Mouse (Mus musculus): ENCODE results near the gene Ppp1r9b. TPM values are rescaled to one million over a fixed set of nuclear protein-coding genes. Genes with fewer than 3 reads are reported as not detected.

Gene Ppp1r9b
- polyA plus RNA-seq, 1 experiment = 20.0 TPM

GRCm38 (mm10) chr11:95038818-95039655, 48.2 kb downstream of the Ppp1r9b start:
- DNase-seq (ENCODE audit: low read depth, low spot score) = peak; percentile 68
- 71% methylated on average over 13 of the region's 13 CpGs for WGBS

- WGBS = 89% methylated on average over 4 of the region's 4 CpGs
- no peak for DNase-seq (ENCODE audit: low read depth, low spot score)
Measured at GRCm38 (mm10) chr11:95039766-95040165, 48.9 kb downstream of the Ppp1r9b start.

GRCm38 (mm10) chr11:95040491-95041138, 49.8 kb downstream of the Ppp1r9b start:
- no peak for DNase-seq (ENCODE audit: low read depth, low spot score)

GRCm38 (mm10) chr11:95041139-95041609, 50.3 kb downstream of the Ppp1r9b start, which contains the start of gene Pdk2:
Gene Pdk2, minus strand, starts transcription at chr11:95041354.
- under 1% methylated on average over 41 of the region's 41 CpGs for WGBS
- DNase-seq (ENCODE audit: low read depth, low spot score) = peak; percentile 92

More at GRCm38 (mm10) chr11:95040491-95041138, 49.8 kb downstream of the Ppp1r9b start:
- WGBS = 2% methylated on average over 20 of the region's 20 CpGs

- WGBS = 0% methylated on average over 11 of the region's 11 CpGs
- peak; percentile 93 for DNase-seq (ENCODE audit: low read depth, low spot score)
Measured at GRCm38 (mm10) chr11:95042096-95042495, 51.3 kb downstream of the Ppp1r9b start.

- no peak for DNase-seq (ENCODE audit: low read depth, low spot score)
- WGBS = 96% methylated on average over 4 of the region's 4 CpGs
Measured at GRCm38 (mm10) chr11:95043060-95043459, 52.2 kb downstream of the Ppp1r9b start.

- 73% methylated on average over 7 of the region's 7 CpGs for WGBS
- no peak for DNase-seq (ENCODE audit: low read depth, low spot score)
Measured at GRCm38 (mm10) chr11:95043608-95044007, 52.8 kb downstream of the Ppp1r9b start.

- no peak for DNase-seq (ENCODE audit: low read depth, low spot score)
- 75% methylated on average over 13 of the region's 13 CpGs for WGBS
Measured at GRCm38 (mm10) chr11:95044185-95044870, 53.5 kb downstream of the Ppp1r9b start.

- 59% methylated on average over 9 of the region's 9 CpGs for WGBS
- no peak for DNase-seq (ENCODE audit: low read depth, low spot score)
Measured at GRCm38 (mm10) chr11:95046980-95047680, 56.3 kb downstream of the Ppp1r9b start.

GRCm38 (mm10) chr11:95053062-95053461, 62.2 kb downstream of the Ppp1r9b start:
- DNase-seq (ENCODE audit: low read depth, low spot score) = no peak
- WGBS = 92% methylated on average over 9 of the region's 9 CpGs

Other genes with a start within 250 kb of the Ppp1r9b start
- not detected in 2 replicates for gene Cdc34b, start 249.3 kb upstream of the Ppp1r9b start, polyA plus RNA-seq (2012; rRNA removed)
- 0.43 and 1.2 TPM in 2 replicates for gene Tmem92, start 208.3 kb upstream of the Ppp1r9b start, polyA plus RNA-seq (2012; rRNA removed)
- gene Col1a1, start 54.8 kb upstream of the Ppp1r9b start, polyA plus RNA-seq (2012; rRNA removed) = 39.6 and 45.7 TPM in 2 replicates
- gene Hils1, start 23.4 kb upstream of the Ppp1r9b start, polyA plus RNA-seq (2012; rRNA removed) = not detected in 2 replicates
- 4.7 and 7.2 TPM in 2 replicates for gene Sgca, start 14.7 kb upstream of the Ppp1r9b start, polyA plus RNA-seq (2012; rRNA removed)
- 2.2 and 2.4 TPM in 2 replicates for gene Samd14, start 18.8 kb downstream of the Ppp1r9b start, polyA plus RNA-seq (2012; rRNA removed)
- gene Pdk2, start 50.3 kb downstream of the Ppp1r9b start, polyA plus RNA-seq (2012; rRNA removed) = 47.3 and 81.2 TPM in 2 replicates
- 59.9 and 103 TPM in 2 replicates for gene Itga3, start 85.8 kb downstream of the Ppp1r9b start, polyA plus RNA-seq (2012; rRNA removed)
- gene Dlx3, start 129.1 kb downstream of the Ppp1r9b start, polyA plus RNA-seq (2012; rRNA removed) = 0.10 and 0.14 TPM in 2 replicates
- 0.08 TPM in 1 of 2 replicates, not detected in the other for gene Dlx4, start 155.2 kb downstream of the Ppp1r9b start, polyA plus RNA-seq (2012; rRNA removed)